Mouse (Mus musculus) CD4-positive helper T cell, adult 2 months (primary cell): ENCODE measurements around the gene Ipmk.
"Not testable (repeated sequence)": the region's sequence is repeated elsewhere in the genome, so short reads cannot be mapped to it uniquely, and the experiment has no call there.

Source experiments
- DNase-seq: peaks from one replicate; pipeline ENCODE4 v3.0.0-alpha.2; 2012; ENCODE audit warnings: low read depth, missing footprints, low spot score

Ipmk gene

DNA sequence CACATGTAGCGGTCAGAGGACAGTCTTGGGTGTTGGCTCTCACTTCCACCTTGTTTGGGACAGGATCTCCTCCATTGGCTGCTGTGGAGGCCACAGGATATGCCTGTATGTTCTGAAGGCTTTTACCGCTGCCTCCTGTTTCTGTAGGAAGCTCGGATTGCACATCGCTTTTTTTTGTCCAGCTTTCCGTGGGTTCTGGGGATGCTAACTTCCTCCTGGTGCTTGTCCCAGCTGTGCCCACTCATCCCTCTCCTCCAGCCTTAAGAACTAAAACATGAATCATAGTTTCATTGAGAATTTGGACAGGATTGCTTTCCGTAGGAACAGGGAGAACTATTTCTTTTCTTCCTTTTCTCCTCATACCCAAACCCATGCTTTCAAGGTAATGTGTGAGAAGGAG, 24.3 kb downstream of the Ipmk start:
- no peak for DNase-seq

- peak; percentile 32 for DNase-seq
These were observed 26.1 kb downstream of the Ipmk start for GRCm38 (mm10) chr10:71373706-71374105.

GRCm38 (mm10) chr10:71376014-71376413, 28.5 kb downstream of the Ipmk start:
- DNase-seq = no peak

DNA sequence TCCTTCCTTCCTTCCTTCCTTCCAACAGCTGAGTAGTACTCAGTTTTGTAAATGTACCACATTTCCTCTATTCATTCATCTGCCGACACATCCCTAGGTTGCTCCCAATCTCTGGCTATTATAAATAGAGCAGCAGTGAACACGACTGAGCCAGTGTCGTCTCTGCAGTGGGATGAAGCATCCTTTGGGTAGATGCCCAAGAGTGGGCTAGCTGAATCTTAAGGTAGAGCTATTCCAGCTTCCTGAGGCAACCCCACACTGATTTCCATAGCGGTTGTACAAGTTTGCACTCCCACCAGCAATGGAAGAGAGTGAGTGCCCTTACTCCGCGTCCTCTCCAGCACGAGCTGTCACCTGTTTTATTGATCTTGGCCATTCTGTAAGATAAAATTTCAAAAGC, 32.8 kb downstream of the Ipmk start:
- no peak for DNase-seq

DNA sequence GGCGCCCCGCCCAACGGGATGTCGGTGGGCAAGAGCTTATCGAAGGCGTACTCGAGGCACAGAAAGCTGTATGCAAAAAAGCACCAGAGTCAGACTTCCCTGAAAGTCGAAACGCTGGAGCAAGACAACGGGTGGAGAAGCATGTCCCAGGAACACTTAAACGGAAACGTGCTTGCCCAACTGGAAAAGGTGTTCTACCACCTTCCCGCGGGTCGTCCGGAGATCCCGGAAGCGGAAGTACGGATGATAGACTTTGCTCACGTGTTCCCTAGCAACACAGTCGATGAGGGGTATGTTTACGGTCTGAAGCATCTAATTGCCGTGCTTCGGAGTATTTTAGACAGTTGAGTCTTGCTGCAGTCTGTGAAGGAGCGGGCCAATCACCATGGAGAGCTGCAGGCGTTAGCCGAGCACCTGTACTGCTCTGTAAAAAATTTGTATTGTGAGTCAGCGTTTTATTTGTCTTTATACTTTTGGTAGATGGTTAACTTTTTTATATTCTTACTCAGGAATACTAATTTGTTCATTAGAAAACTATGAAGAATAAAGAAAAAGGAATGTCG, 34.0 kb downstream of the Ipmk start:
- no peak for DNase-seq

DNA sequence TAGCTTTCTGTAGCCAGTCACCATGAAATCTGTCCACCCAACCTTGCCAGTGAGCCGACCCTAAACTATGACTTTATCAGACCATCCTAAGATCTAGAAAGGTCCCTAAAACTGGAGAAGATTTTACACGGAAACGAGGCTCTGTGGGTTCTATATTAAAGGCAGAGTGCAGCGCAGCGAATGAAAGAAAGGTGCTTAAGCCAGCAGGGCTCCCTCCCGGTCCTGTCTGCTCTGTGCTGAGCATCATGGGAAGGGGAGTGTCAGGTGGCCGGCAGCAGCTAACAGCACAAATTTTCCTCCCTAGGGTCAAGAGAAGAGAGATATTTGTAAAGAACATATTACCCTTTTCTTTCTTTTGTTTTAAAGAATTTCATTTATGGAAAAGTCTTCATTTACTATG, 34.5 kb downstream of the Ipmk start:
- DNase-seq = no peak

GRCm38 (mm10) chr10:71382858-71383551, 35.4 kb downstream of the Ipmk start:
- no peak for DNase-seq

DNA sequence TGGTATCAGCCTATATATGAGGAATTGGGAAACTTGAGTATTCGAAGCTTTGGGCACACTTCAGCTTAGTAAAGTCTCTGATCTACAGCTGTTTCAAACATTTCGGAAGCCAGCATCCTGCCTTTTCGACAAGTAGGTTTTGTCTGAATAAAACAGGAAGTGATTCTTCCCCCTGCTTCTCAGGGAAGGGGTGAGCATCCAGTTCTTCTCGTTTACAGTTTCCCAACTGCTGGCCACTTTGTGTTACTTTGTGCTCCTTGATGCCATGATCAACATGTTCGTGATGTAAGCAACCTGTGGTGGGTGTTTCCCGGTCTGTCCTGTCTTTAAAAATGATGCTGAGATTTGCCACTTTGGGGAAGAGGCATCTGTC, 36.0 kb downstream of the Ipmk start:
- DNase-seq = not testable (repeated sequence)

DNA sequence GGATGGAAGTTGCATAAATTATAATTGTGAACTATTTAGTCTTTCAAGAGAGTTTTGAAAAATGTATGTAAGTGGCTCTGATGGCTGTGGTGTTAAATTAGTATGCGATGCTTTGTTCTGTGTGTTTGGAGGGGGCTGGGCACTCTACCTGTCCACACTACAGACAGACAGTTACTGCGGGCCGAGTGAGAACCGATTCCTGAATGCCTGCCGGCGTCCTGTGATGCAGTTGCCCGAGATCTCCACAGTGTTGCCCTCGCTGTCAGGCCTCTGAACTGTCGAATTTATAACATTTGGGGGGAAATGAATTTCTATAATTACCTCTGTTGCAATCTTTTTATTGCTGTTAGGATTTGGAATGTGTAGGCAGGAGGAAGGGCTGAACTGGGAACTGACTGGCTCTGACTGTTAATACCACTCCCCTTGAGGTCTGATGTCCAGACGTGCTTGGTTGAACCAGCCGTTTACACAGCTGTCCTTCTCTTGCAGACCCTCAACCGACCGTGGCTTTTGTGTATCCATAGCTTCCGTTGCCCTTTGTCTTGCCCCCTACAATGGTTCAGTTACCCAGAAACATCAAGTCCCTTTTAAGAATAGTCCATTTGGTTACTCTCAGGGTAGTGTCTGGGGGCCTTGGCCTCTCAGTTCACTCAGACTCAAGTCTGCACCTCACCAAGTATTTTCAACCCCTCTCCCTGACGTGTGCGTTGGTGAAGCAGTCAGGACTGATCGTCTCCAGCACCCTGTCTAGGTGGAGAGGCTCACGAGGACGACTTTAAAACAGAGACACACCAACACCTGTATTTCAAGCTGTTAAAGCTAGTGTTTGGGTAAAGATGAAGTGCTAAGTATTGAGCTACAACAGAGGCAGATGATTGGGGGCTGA, 36.8 kb downstream of the Ipmk start:
- no peak for DNase-seq

DNA sequence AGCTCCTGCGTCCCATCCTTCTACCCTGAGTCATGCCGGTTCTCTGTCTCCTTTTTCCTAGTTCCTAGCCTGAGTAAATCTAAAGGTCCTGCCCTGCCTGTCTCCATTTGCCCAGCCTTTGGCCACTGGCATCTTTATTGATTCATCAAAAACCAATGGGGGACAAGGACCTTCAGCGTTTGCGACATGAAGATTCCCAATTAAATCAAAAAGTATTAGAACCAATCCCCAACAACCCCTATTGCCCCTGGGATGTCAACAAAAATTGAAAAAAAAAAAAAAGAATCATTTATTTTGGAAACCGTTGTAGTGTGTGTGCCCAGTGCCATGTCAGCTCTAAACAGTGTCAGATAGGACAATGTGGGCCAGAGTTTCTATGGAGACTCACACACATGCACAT, 41.7 kb downstream of the Ipmk start:
- no peak for DNase-seq

GRCm38 (mm10) chr10:71398383-71399145, 51.0 kb downstream of the Ipmk start:
- DNase-seq = no peak

GRCm38 (mm10) chr10:71399399-71399798, 51.8 kb downstream of the Ipmk start:
- peak; percentile 77 for DNase-seq

- peak; percentile 48 for DNase-seq
These were observed 52.4 kb downstream of the Ipmk start for GRCm38 (mm10) chr10:71399987-71400386.

- DNase-seq = peak; percentile 66
These were observed 53.5 kb downstream of the Ipmk start for GRCm38 (mm10) chr10:71400818-71401646.

DNA sequence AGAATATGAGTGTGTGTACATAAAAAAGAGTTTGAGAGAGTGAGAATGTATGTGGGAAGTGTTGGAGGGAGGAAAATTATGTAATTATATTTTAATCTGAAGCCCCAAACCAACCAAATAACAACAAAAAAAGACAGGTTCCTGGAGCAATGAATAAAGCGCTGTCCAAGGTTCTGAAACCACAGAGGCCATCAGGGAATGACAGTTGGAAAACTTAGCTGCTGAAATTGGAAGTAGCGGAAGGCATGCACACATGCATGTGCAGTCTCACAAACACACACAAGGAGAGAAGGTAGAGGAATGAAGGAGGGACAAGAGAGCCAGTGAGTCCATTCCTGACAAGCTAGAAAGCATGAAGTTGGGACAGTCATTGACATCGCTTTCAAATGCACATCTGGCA, 56.1 kb downstream of the Ipmk start:
- DNase-seq = no peak

GRCm38 (mm10) chr10:71405523-71406217, 58.1 kb downstream of the Ipmk start:
- DNase-seq = no peak

GRCm38 (mm10) chr10:71409948-71410347, 62.4 kb downstream of the Ipmk start:
- no peak for DNase-seq

DNA sequence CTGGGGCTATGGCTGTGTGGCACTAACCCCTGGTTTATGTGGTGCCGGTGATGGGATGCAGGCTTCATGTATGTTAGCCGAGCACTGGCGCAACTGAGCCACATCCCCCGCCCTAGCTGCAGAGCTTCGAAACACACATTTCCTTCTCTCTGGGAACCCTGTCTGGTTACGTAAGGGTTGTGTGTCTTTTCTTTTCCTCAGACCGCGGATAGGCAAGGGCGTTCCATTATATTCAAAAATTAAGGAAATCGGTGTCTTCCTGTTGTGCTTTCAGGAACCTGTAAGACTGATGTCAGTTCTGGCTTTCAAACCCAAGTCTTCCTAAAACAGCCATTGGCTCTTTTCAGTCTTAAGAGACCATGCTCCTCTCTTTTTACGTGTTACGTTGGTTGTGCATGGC, 65.8 kb downstream of the Ipmk start:
- no peak for DNase-seq

DNA sequence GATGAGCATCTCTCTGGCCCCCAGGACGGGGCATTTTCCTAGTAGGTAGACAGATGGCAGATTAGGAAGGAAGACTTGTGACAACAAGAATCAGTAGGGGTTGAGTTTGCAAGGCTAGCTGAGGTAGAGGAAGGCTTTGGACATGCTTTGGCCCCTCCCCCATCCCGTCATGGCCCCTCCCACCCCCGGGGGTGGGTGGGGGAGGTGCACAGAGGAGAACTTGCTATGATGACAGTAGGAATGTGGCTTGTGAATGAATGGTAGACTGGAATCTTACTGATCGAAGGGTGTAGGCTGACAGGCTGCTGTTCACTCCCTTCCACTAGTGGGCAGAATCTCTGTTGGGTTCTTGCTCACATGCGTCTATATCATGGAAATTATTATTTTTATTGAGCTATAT, 74.0 kb downstream of the Ipmk start:
- no peak for DNase-seq
